Mouse (Mus musculus) ES-Bruce4 (cell line): Measurements from ENCODE around the gene Grasp.

Source experiments
- CTCF ChIP-seq: IDR thresholded peaks from one replicate; pipeline ENCODE4 v1.8.1; 2011; ENCODE audit warnings: low read depth, low read length
- POLR2A ChIP-seq: IDR thresholded peaks from one replicate; pipeline ENCODE4 v1.8.1; 2011; ENCODE audit warnings: low read length; ENCODE audit not compliant: insufficient read depth

DNA sequence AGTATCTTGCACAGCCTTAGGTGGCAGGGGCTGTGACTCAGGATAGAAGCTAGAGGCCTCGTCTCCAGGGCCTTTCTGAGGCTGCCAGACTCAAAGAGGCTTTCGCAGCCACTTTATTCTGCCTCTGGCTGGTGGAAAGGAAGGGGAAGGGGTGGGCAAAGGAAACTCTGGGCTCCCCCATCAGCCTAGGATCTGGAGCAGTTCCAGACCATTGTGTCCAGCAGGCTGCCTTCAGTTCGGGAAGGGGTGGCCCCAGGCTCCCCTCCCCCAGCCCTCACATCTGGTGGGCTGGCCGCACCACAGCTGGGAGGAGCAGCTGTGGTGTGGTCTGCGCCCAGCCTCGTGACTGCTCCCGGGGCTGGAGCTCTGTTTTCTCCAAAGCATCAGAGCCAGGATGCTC lies 4.0 kb downstream of the Grasp start:
- no peak for TF ChIP-seq POLR2A
- no peak for TF ChIP-seq CTCF
